Mouse (Mus musculus) midbrain, embryonic 16.5 days (tissue): Measurements from ENCODE around the gene Myh9. TPM values are rescaled to one million over a fixed set of nuclear protein-coding genes. Genes with fewer than 3 reads are reported as not detected.

Experiments used
- ATAC-seq: fragments of 200-750 bp; cut with Nextera tagmentation; 2 replicates; pipeline ENCODE4 v1.8.0; 2017; ENCODE audit warnings: moderate TSS enrichment
- H3K27ac ChIP-seq: fragments of 300-500 bp; sonication (generic); 2 replicates; pipeline ENCODE4 v1.5.1; 2014; ENCODE audit warnings: mild to moderate bottlenecking, low read length, mixed read lengths
- H3K27me3 ChIP-seq: fragments of 300-500 bp; sonication (generic); 2 replicates; pipeline ENCODE4 v1.6.1; 2014; ENCODE audit warnings: low read depth, low read length, mixed read lengths; ENCODE audit not compliant: control insufficient read depth, insufficient read depth
- H3K36me3 ChIP-seq: fragments of 300-500 bp; sonication (generic); 2 replicates; pipeline ENCODE4 v1.6.1; 2014; ENCODE audit warnings: mild to moderate bottlenecking, low read length, moderate library complexity, mixed read lengths; ENCODE audit not compliant: control insufficient read depth, insufficient read depth
- H3K4me1 ChIP-seq: fragments of 300-500 bp; sonication (generic); 2 replicates; pipeline ENCODE4 v1.6.1; 2014; ENCODE audit warnings: mild to moderate bottlenecking, low read length, mixed read lengths; ENCODE audit not compliant: control insufficient read depth, insufficient read depth
- H3K4me2 ChIP-seq: fragments of 300-500 bp; sonication (generic); 2 replicates; pipeline ENCODE4 v1.6.1; 2014; ENCODE audit warnings: mild to moderate bottlenecking, low read length, mixed read lengths
- H3K4me3 ChIP-seq: fragments of 300-500 bp; sonication (generic); 2 replicates; pipeline ENCODE4 v1.5.1; 2014; ENCODE audit warnings: low read depth, mild to moderate bottlenecking, low read length, moderate library complexity, mixed read lengths
- H3K9ac ChIP-seq: fragments of 300-500 bp; sonication (generic); 2 replicates; pipeline ENCODE4 v1.6.1; 2014; ENCODE audit warnings: low read depth, low read length, mixed read lengths
- H3K9me3 ChIP-seq: fragments of 300-500 bp; sonication (generic); replicated peaks from 2 replicates; pipeline ENCODE4 v1.6.1; 2014; ENCODE audit warnings: mild to moderate bottlenecking, low read length, mixed read lengths; ENCODE audit not compliant: control insufficient read depth, poor library complexity, severe bottlenecking
- WGBS: fragments of 180-500 bp; shearing (Covaris S2); extraction: QIAGEN DNeasy Blood & Tissue Kit; methylation state at CpG from one replicate; pipeline ENCODE4 v1.1.7; 2014; 5-methylcytosine and 5-hydroxymethylcytosine counted together
- polyA plus RNA-seq: library from polyadenylated mRNA; unstranded; fragments of >200 nt; fragmentation: Nextera tagmentation; extraction: Ambion mirVana; gene quantifications from 2 replicates; pipeline ENCODE4 v1.2.1, GENCODE M21; 2015

Myh9 gene
- polyA plus RNA-seq, 1 experiment from 2014 or later, result 9.5 TPM

GRCm38 (mm10) chr15:77860081-77860665 lies 18.2 kb upstream of the Myh9 start:
- H3K27ac ChIP-seq, result no peak overlapping the region
- no peaks in the 10 kb centered on the region for H3K27me3 ChIP-seq
- H3K4me2 ChIP-seq, result no peak overlapping the region
- H3K9ac ChIP-seq, result no peak overlapping the region
- no peaks in the 10 kb centered on the region for H3K36me3 ChIP-seq
- H3K4me1 ChIP-seq, result no peaks in the 10 kb centered on the region
- no peaks in the 10 kb centered on the region for H3K9me3 ChIP-seq
- no peak for ATAC-seq
- 61% methylated on average over 1 of the region's 1 CpGs for WGBS
- no peak overlapping the region for H3K4me3 ChIP-seq

GRCm38 (mm10) chr15:77857662-77858156 lies 15.7 kb upstream of the Myh9 start:
- Histone ChIP-seq H3K9ac (peak overlapping the region; percentile 65), H3K27ac (no peak overlapping the region), H3K36me3 (no peaks in the 10 kb centered on the region), H3K27me3 (no peaks in the 10 kb centered on the region), H3K9me3 (no peaks in the 10 kb centered on the region), H3K4me1 (no peaks in the 10 kb centered on the region), H3K4me2 (peak overlapping the region; percentile 83), H3K4me3 (peak overlapping the region; percentile 51)
- peak; percentile 95 for ATAC-seq
- under 1% methylated on average over 28 of the region's 28 CpGs for WGBS

DNA sequence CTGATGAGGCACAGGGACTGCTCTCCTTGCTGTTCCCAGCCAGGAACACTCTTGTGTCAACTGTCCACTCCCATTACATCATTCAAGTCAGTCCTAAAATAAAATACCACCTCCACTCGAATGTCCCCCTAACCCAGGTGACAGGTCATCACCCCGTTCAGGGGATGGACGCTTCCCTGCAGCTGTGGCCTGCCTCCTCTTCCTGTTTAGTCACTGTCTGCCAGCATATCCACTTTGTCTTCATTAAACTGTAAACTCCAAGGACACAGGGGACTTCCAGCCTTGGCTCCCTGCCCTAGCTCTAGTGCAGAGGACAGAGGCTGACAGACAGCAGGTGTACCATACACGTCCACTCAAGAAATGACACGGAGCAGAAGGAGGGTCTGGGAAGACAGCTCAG lies 14.6 kb upstream of the Myh9 start:
- no peaks in the 10 kb centered on the region for H3K27me3 ChIP-seq
- ATAC-seq, result no peak
- H3K4me1 ChIP-seq, result no peaks in the 10 kb centered on the region
- no peak overlapping the region for H3K27ac ChIP-seq
- H3K4me3 ChIP-seq, result no peak overlapping the region
- no peak overlapping the region for H3K9ac ChIP-seq
- H3K4me2 ChIP-seq, result no peak overlapping the region
- no peaks in the 10 kb centered on the region for H3K9me3 ChIP-seq
- 68% methylated on average over 5 of the region's 5 CpGs for WGBS
- H3K36me3 ChIP-seq, result no peaks in the 10 kb centered on the region

GRCm38 (mm10) chr15:77855301-77855700 lies 13.3 kb upstream of the Myh9 start:
- Histone ChIP-seq H3K27ac (no peak overlapping the region), H3K27me3 (no peaks in the 10 kb centered on the region), H3K4me1 (no peaks in the 10 kb centered on the region), H3K9ac (no peak overlapping the region), H3K4me3 (no peak overlapping the region), H3K4me2 (no peak overlapping the region), H3K36me3 (no peaks in the 10 kb centered on the region), H3K9me3 (no peaks in the 10 kb centered on the region)
- 61% methylated on average over 8 of the region's 8 CpGs for WGBS
- ATAC-seq, result no peak

DNA sequence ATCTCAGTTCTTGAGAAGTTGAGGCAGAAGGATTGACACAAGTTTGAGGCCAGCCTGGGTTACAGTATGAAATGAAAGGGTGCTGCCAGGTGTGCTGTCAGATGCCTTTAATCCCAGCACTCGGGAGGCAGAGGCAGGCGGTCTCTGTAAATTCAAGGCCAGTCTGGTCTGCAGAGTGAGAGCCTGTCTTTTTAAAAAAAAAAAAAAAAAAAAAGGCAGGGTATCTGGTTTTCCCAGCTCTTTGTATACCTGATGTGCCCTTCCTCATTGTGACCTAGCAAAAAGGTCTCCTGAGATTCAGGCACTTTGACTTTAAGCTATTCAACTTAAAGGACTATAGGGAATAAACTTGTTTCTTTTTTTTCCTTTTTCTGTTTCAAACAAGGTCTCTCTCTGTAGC lies 10.0 kb upstream of the Myh9 start:
- Histone ChIP-seq H3K36me3 (no peaks in the 10 kb centered on the region), H3K4me3 (no peak overlapping the region), H3K9ac (no peak overlapping the region), H3K9me3 (no peaks in the 10 kb centered on the region), H3K27me3 (no peaks in the 10 kb centered on the region), H3K4me1 (no peaks in the 10 kb centered on the region), H3K27ac (no peak overlapping the region), H3K4me2 (no peak overlapping the region)
- no peak for ATAC-seq
- WGBS, result 88% methylated on average over 2 of the region's 2 CpGs

GRCm38 (mm10) chr15:77851136-77851535 lies 9.2 kb upstream of the Myh9 start:
- Histone ChIP-seq H3K27ac (no peak overlapping the region), H3K9ac (no peak overlapping the region), H3K4me3 (no peak overlapping the region), H3K36me3 (no peaks in the 10 kb centered on the region), H3K27me3 (no peaks in the 10 kb centered on the region), H3K4me1 (no peaks in the 10 kb centered on the region), H3K4me2 (no peak overlapping the region), H3K9me3 (no peaks in the 10 kb centered on the region)
- WGBS, result 55% methylated on average over 3 of the region's 3 CpGs
- ATAC-seq, result no peak

DNA sequence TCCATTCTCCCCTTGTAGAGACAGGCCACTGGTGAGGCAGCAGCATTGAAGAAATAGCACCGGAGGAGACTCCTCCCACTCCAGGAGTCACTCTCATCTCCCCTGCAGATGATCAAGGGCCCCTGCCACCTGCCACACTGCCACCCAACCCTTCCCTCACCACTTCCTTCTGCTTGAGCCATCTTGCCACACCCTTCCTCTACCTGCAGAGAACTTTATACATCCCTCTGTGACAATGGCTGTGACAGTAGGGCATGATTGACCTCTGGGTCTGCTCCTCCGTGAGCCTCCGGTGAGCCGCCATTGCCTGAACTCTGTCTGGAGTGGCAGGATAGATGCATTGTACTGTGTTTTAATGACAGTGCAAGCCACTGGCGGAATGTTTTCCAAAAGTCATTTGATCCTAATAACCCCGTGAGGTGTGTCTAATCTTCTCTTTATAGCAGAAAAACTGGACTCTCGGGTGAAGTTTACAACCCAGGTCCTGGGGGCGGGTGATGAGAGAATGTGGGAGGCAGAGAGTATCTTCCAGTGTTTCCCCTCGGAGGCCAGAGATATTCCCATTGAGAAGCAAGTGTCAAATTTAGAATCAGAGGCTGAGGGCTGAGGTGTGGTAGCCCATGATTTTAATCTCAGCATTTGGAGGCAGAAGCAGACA lies 7.7 kb upstream of the Myh9 start:
- no peak for ATAC-seq
- Histone ChIP-seq H3K4me2 (no peak overlapping the region), H3K36me3 (no peaks in the 10 kb centered on the region), H3K9me3 (no peaks in the 10 kb centered on the region), H3K27me3 (no peaks in the 10 kb centered on the region), H3K27ac (no peak overlapping the region), H3K4me1 (no peaks in the 10 kb centered on the region), H3K9ac (no peak overlapping the region), H3K4me3 (no peak overlapping the region)
- 76% methylated on average over 9 of the region's 9 CpGs for WGBS

- Histone ChIP-seq H3K9me3 (no peaks in the 10 kb centered on the region), H3K27ac (no peak overlapping the region), H3K27me3 (no peaks in the 10 kb centered on the region), H3K36me3 (no peaks in the 10 kb centered on the region), H3K4me2 (no peak overlapping the region), H3K9ac (no peak overlapping the region), H3K4me3 (no peak overlapping the region), H3K4me1 (no peaks in the 10 kb centered on the region)
- WGBS, result 55% methylated on average over 5 of the region's 5 CpGs
- no peak for ATAC-seq
Observed at GRCm38 (mm10) chr15:77849039-77849436, 7.1 kb upstream of the Myh9 start.

DNA sequence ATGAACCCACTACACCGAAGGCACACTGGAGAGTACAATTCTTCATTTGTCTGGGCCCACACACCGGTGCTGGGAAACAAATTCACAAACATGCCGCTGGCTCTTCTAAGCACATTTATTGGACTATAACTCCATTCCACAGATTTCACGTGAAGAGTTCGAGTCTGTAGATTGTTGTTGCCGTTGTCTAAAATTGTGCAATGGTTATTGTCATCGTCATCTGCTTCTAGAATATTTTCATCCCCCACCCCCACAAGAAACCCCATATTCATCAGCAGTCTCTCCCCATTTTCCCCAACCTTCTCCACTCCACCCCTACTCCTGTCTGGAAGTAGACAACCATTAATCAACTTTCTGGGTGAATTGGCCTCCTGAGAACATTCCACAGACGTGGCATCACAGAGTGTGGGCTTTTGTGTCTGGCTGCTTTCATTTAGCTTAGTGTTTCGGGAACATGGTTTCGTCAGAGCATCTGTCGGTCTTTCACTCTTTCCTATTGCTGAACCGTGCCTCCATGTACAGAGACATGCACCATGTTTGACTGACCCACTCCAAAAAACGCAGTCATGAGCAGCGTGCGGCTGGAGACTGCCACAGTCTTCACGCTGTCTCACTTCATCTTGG lies 6.6 kb upstream of the Myh9 start:
- no peaks in the 10 kb centered on the region for H3K4me1 ChIP-seq
- no peak overlapping the region for H3K4me2 ChIP-seq
- ATAC-seq, result no peak
- H3K36me3 ChIP-seq, result no peaks in the 10 kb centered on the region
- H3K27me3 ChIP-seq, result no peaks in the 10 kb centered on the region
- H3K9ac ChIP-seq, result no peak overlapping the region
- H3K27ac ChIP-seq, result no peak overlapping the region
- no peaks in the 10 kb centered on the region for H3K9me3 ChIP-seq
- no peak overlapping the region for H3K4me3 ChIP-seq
- 89% methylated on average over 16 of the region's 16 CpGs for WGBS
